Mouse (Mus musculus): Measurements from ENCODE around the gene Arid1b.
A peak's percentile ranks its signal among the peaks of the same experiment; 100 is the strongest.

The Arid1b gene

GRCm38 (mm10) chr17:4993840-4994503 lies at the start of gene Arid1b:
Gene Arid1b (plus strand): TSS chr17:4994332.
- peak; percentile 61 to 77 for DNase-seq (ENCODE audit: low spot score in 2 of 2)

GRCm38 (mm10) chr17:4945311-4945751 lies 48.8 kb upstream of the Arid1b start:
- no peak for DNase-seq (ENCODE audit: low spot score in 2 of 2)

- peak in 1 of 2 experiments; percentile 17 for DNase-seq (ENCODE audit: low spot score in 2 of 2)
These were observed 48.2 kb upstream of the Arid1b start for GRCm38 (mm10) chr17:4945871-4946331.

GRCm38 (mm10) chr17:4946421-4946974 lies 47.6 kb upstream of the Arid1b start:
- DNase-seq (ENCODE audit: low spot score in 2 of 2) = no peak

GRCm38 (mm10) chr17:4947013-4947412 lies 47.1 kb upstream of the Arid1b start:
- DNase-seq (ENCODE audit: low spot score in 2 of 2) = no peak

GRCm38 (mm10) chr17:4947439-4947838 lies 46.7 kb upstream of the Arid1b start:
- DNase-seq (ENCODE audit: low spot score in 2 of 2) = no peak

GRCm38 (mm10) chr17:4948501-4948900 lies 45.6 kb upstream of the Arid1b start:
- DNase-seq (ENCODE audit: low spot score in 2 of 2) = no peak

GRCm38 (mm10) chr17:4954431-4954830 lies 39.7 kb upstream of the Arid1b start:
- no peak for DNase-seq (ENCODE audit: low spot score in 2 of 2)

GRCm38 (mm10) chr17:4964192-4964877 lies 29.8 kb upstream of the Arid1b start:
- no peak for DNase-seq (ENCODE audit: low spot score in 2 of 2)

GRCm38 (mm10) chr17:4967201-4967600 lies 26.9 kb upstream of the Arid1b start:
- DNase-seq (ENCODE audit: low spot score in 2 of 2) = no peak

GRCm38 (mm10) chr17:4968035-4968434 lies 26.1 kb upstream of the Arid1b start:
- DNase-seq (ENCODE audit: low spot score in 2 of 2) = no peak

GRCm38 (mm10) chr17:4968878-4969277 lies 25.3 kb upstream of the Arid1b start:
- no peak for DNase-seq (ENCODE audit: low spot score in 2 of 2)

- DNase-seq (ENCODE audit: low spot score in 2 of 2) = no peak
These were observed 21.9 kb upstream of the Arid1b start for GRCm38 (mm10) chr17:4972261-4972660.

- DNase-seq (ENCODE audit: low spot score in 2 of 2) = peak; percentile 36
These were observed 19.4 kb upstream of the Arid1b start for GRCm38 (mm10) chr17:4974736-4975135.

- no peak for DNase-seq (ENCODE audit: low spot score in 2 of 2)
These were observed 14.0 kb upstream of the Arid1b start for GRCm38 (mm10) chr17:4980151-4980550.

GRCm38 (mm10) chr17:4982819-4983218 lies 11.3 kb upstream of the Arid1b start:
- DNase-seq (ENCODE audit: low spot score in 2 of 2) = no peak

- DNase-seq (ENCODE audit: low spot score in 2 of 2) = no peak
These were observed 9.4 kb upstream of the Arid1b start for GRCm38 (mm10) chr17:4984691-4985090.

GRCm38 (mm10) chr17:4990911-4991560 lies 3.1 kb upstream of the Arid1b start:
- no peak for DNase-seq (ENCODE audit: low spot score in 2 of 2)

- DNase-seq (ENCODE audit: low spot score in 2 of 2) = no peak
These were observed 2.5 kb upstream of the Arid1b start for GRCm38 (mm10) chr17:4991600-4991999.

- no peak for DNase-seq (ENCODE audit: low spot score in 2 of 2)
These were observed 664 bp upstream of the Arid1b start for GRCm38 (mm10) chr17:4993497-4993839.

- no peak for DNase-seq (ENCODE audit: low spot score in 2 of 2)
These were observed 326 bp downstream of the Arid1b start for GRCm38 (mm10) chr17:4994504-4994812.

- DNase-seq (ENCODE audit: low spot score in 2 of 2) = peak; percentile 54 to 67
These were observed 855 bp downstream of the Arid1b start for GRCm38 (mm10) chr17:4994813-4995560.

Data from frontal cortex, postnatal 10 days (tissue).